In genomic region chr1:56972950-56973592, GRCm38 (mm10) we compare ENCODE assay signal across 8 mouse cellular contexts. TPM values are rescaled to one million over a fixed set of nuclear protein-coding genes. Genes with fewer than 3 reads are reported as not detected.
DNase-seq lines count a peak whose midpoint lies in the region; ATAC-seq and TF ChIP-seq lines count a peak whose summit lies in the region.

No protein-coding gene starts in this region.

- TF ChIP-seq CTCF in bone marrow macrophage, adult 2 months (IDR thresholded peaks at IDR 0.05; ENCODE audit: low read depth, low read length): no peak
- no peak for TF ChIP-seq CTCF in embryonic fibroblast, embryonic 13.5 days (IDR thresholded peaks at IDR 0.05; ENCODE audit: borderline replicate concordance, insufficient read depth, low read length)

- H3K36me3 ChIP-seq in heart, embryonic 13.5 days: no peaks in the 10 kb centered on the region
- no peaks in the 10 kb centered on the region for H3K36me3 ChIP-seq in liver, embryonic 11.5 days (ENCODE audit: control insufficient read depth, insufficient read depth, low read length)
- no peaks in the 10 kb centered on the region for H3K36me3 ChIP-seq in splenic B cell, adult 2 months (ENCODE audit: control insufficient read depth, insufficient read depth, low read length, poor library complexity, severe bottlenecking)

- under 1% methylated on average over 47 of the region's 47 CpGs for WGBS in heart, embryonic 13.5 days
- WGBS in liver, embryonic 11.5 days: under 1% methylated on average over 47 of the region's 47 CpGs

- DNase-seq in 3T3-L1 (ENCODE audit: low read depth, low spot score): peak; percentile 96
- DNase-seq in kidney, postnatal 10 days: peak; percentile 97
- peak; percentile 86 for DNase-seq in liver, embryonic 11.5 days (ENCODE audit: low spot score)
- peak; percentile 26 for DNase-seq in naive thymus-derived CD4-positive, alpha-beta T cell, adult 2 months (ENCODE audit: low read depth)
- peak; percentile 84 for DNase-seq in splenic B cell, adult 2 months (ENCODE audit: low read depth, low spot score)

- ATAC-seq in heart, embryonic 13.5 days (ENCODE audit: extremely low read depth, insufficient number of reproducible peaks, low FRiP score, low TSS enrichment): peak; percentile 51
- ATAC-seq in liver, embryonic 11.5 days (replicated peaks; ENCODE audit: low FRiP score): peak; percentile 64

- peak overlapping the region; percentile 92 for H3K4me3 ChIP-seq in bone marrow macrophage, adult 2 months (ENCODE audit: insufficient read depth, low read length)
- peak overlapping the region; percentile 80 for H3K4me3 ChIP-seq in embryonic fibroblast, embryonic 13.5 days (ENCODE audit: insufficient read depth, low read length)
- peak overlapping the region; percentile 68 for H3K4me3 ChIP-seq in heart, embryonic 13.5 days
- H3K4me3 ChIP-seq in liver, embryonic 11.5 days (ENCODE audit: low read depth, low read length): peak overlapping the region; percentile 70

- H3K27ac ChIP-seq in bone marrow macrophage, adult 2 months (ENCODE audit: insufficient read depth, low read depth, low read length): peak overlapping the region; percentile 70
- H3K27ac ChIP-seq in embryonic fibroblast, embryonic 13.5 days (ENCODE audit: insufficient read depth, low read length): peak overlapping the region; percentile 93
- peak overlapping the region; percentile 42; the same call in 1 of the 2 replicates for H3K27ac ChIP-seq in heart, embryonic 13.5 days (replicated peaks)
- H3K27ac ChIP-seq in liver, embryonic 11.5 days (ENCODE audit: low read depth, low read length): no peak overlapping the region

- peak overlapping the region; percentile 91 for H3K4me2 ChIP-seq in heart, embryonic 13.5 days
- H3K4me2 ChIP-seq in liver, embryonic 11.5 days: peak overlapping the region; percentile 95

- peaks cover 75% of the 10 kb centered on the region for H3K27me3 ChIP-seq in heart, embryonic 13.5 days (replicated peaks)
- peaks cover 88% of the 10 kb centered on the region for H3K27me3 ChIP-seq in liver, embryonic 11.5 days (replicated peaks; ENCODE audit: control insufficient read depth, insufficient read depth, low read length)
- H3K27me3 ChIP-seq in splenic B cell, adult 2 months (ENCODE audit: control insufficient read depth, insufficient read depth, low read length, poor library complexity, severe bottlenecking): peaks cover 3% of the 10 kb centered on the region; the same call in 1 of the 2 replicates

- no peaks in the 10 kb centered on the region for H3K9me3 ChIP-seq in heart, embryonic 13.5 days
- H3K9me3 ChIP-seq in liver, embryonic 11.5 days (ENCODE audit: control insufficient read depth, low read length): no peaks in the 10 kb centered on the region

- peaks cover 2% of the 10 kb centered on the region; the same call in 1 of the 2 replicates for H3K4me1 ChIP-seq in bone marrow macrophage, adult 2 months (ENCODE audit: control insufficient read depth, insufficient read depth, low read length)
- H3K4me1 ChIP-seq in embryonic fibroblast, embryonic 13.5 days (ENCODE audit: control insufficient read depth, insufficient read depth, low read length): no peaks in the 10 kb centered on the region
- H3K4me1 ChIP-seq in heart, embryonic 13.5 days: peaks cover 45% of the 10 kb centered on the region
- H3K4me1 ChIP-seq in liver, embryonic 11.5 days (replicated peaks; ENCODE audit: control insufficient read depth, insufficient read depth, low read length): 0 out of 2 replicates have a peak, but pooled peaks cover 4% of the 10 kb centered on the region

- peak overlapping the region; percentile 84 for H3K9ac ChIP-seq in heart, embryonic 13.5 days
- peak overlapping the region; percentile 59 for H3K9ac ChIP-seq in liver, embryonic 11.5 days (ENCODE audit: low read depth, low read length)

- no peak for TF ChIP-seq POLR2A in bone marrow macrophage, adult 2 months (IDR thresholded peaks at IDR 0.05; ENCODE audit: borderline replicate concordance, low read depth, low read length)
- TF ChIP-seq POLR2A in embryonic fibroblast, embryonic 13.5 days (IDR thresholded peaks at IDR 0.05; ENCODE audit: low read depth, low read length): peak; percentile 37; the same call in 1 of the 2 replicates

RNA-seq across cellular contexts. Expression of gene Satb2, which starts 5.4 kb away (rescaled TPM):
- polyA plus RNA-seq in bone marrow macrophage, adult 2 months (2012; ENCODE audit: insufficient read depth, insufficient read length, missing spikeins): 2.0 and 3.2 TPM in 2 replicates
- polyA plus RNA-seq in embryonic fibroblast, embryonic 13.5 days (2011; ENCODE audit: insufficient read length, low read depth, missing spikeins): 5.3 and 5.4 TPM in 2 replicates
- polyA plus RNA-seq in heart, embryonic 13.5 days (2015; fragmentation: Nextera tagmentation; extraction: Ambion mirVana): 0.07 and 0.10 TPM in 2 replicates
- polyA plus RNA-seq in liver, embryonic 11.5 days (2014; fragmentation: Nextera tagmentation; extraction: Ambion mirVana): 0.27 and 0.57 TPM in 2 replicates

Comparison
In these comparisons a context has a peak if more than half of its experiments do, and no peak if none do; other contexts are left out.
1. DNase-seq: peak in every context shown above with its lines; median percentile 97 in kidney, postnatal 10 days; 96 in 3T3-L1; 86 in liver, embryonic 11.5 days; 84 in splenic B cell, adult 2 months; 26 in naive thymus-derived CD4-positive, alpha-beta T cell, adult 2 months.